Mouse (Mus musculus) brown adipose tissue, adult 24 weeks (tissue): ENCODE data around the gene Klhl29. TPM values are rescaled to one million over a fixed set of nuclear protein-coding genes. Genes with fewer than 3 reads are reported as not detected.
"Not testable (repeated sequence)": the region's sequence is repeated elsewhere in the genome, so short reads cannot be mapped to it uniquely, and the experiment has no call there.

Experiments
- H3K27ac ChIP-seq: fragments of 200-500 bp; replicated peaks from 2 replicates; pipeline ENCODE4 v1.5.1; 2012; ENCODE audit warnings: low read depth, mild to moderate bottlenecking, low read length
- H3K4me1 ChIP-seq: fragments of 200-500 bp; 2 replicates; pipeline ENCODE4 v1.6.1; 2012; ENCODE audit warnings: low read length, mixed read lengths; ENCODE audit not compliant: control insufficient read depth, insufficient read depth, insufficient read length
- H3K4me3 ChIP-seq: fragments of 200-500 bp; 2 replicates; pipeline ENCODE4 v1.5.1; 2012; ENCODE audit warnings: low read depth, mild to moderate bottlenecking, low read length, moderate library complexity; ENCODE audit not compliant: insufficient read depth
- polyA plus RNA-seq: library from polyadenylated mRNA; stranded (reverse); fragments of >200 nt; gene quantifications from 2 replicates; pipeline ENCODE4 v1.2.4, GENCODE M21; 2012; ENCODE audit not compliant: missing spikeins, insufficient read depth, insufficient read length

The Klhl29 gene
- polyA plus RNA-seq, 1 experiment = 0.67 TPM

- Histone ChIP-seq H3K4me3 (peak overlapping the region; percentile 73), H3K4me1 (no peaks in the 10 kb centered on the region), H3K27ac (no peak overlapping the region)
Measured at GRCm38 (mm10) chr12:5374196-5374683, 1.2 kb downstream of the Klhl29 start.

GRCm38 (mm10) chr12:5373641-5374195 lies 1.8 kb downstream of the Klhl29 start:
- no peaks in the 10 kb centered on the region for H3K4me1 ChIP-seq
- no peak overlapping the region for H3K27ac ChIP-seq
- H3K4me3 ChIP-seq = peak overlapping the region; percentile 73

GRCm38 (mm10) chr12:5369396-5369795 lies 6.1 kb downstream of the Klhl29 start:
- H3K27ac ChIP-seq = no peak overlapping the region
- H3K4me3 ChIP-seq = no peak overlapping the region
- H3K4me1 ChIP-seq = no peaks in the 10 kb centered on the region

- Histone ChIP-seq H3K4me1 (no peaks in the 10 kb centered on the region), H3K27ac (no peak overlapping the region), H3K4me3 (no peak overlapping the region)
Measured at GRCm38 (mm10) chr12:5364836-5365235, 10.6 kb downstream of the Klhl29 start.

- Histone ChIP-seq H3K27ac (no peak overlapping the region), H3K4me3 (no peak overlapping the region)
Measured at GRCm38 (mm10) chr12:5363961-5364634, 11.4 kb downstream of the Klhl29 start.

GRCm38 (mm10) chr12:5359065-5359464 lies 16.4 kb downstream of the Klhl29 start:
- H3K27ac ChIP-seq = no peak overlapping the region
- no peak overlapping the region for H3K4me3 ChIP-seq
- no peaks in the 10 kb centered on the region for H3K4me1 ChIP-seq

More at GRCm38 (mm10) chr12:5363961-5364634, 11.4 kb downstream of the Klhl29 start:
- no peaks in the 10 kb centered on the region for H3K4me1 ChIP-seq

- Histone ChIP-seq H3K27ac (no peak overlapping the region), H3K4me3 (no peak overlapping the region), H3K4me1 (no peaks in the 10 kb centered on the region)
Measured at GRCm38 (mm10) chr12:5358497-5358896, 17.0 kb downstream of the Klhl29 start.

- Histone ChIP-seq H3K27ac (no peak overlapping the region), H3K4me1 (no peaks in the 10 kb centered on the region), H3K4me3 (no peak overlapping the region)
Measured at GRCm38 (mm10) chr12:5353416-5353815, 22.1 kb downstream of the Klhl29 start.

- Histone ChIP-seq H3K27ac (no peak overlapping the region), H3K4me3 (no peak overlapping the region), H3K4me1 (no peaks in the 10 kb centered on the region)
Measured at GRCm38 (mm10) chr12:5352771-5353170, 22.7 kb downstream of the Klhl29 start.

GRCm38 (mm10) chr12:5350491-5351285 lies 24.8 kb downstream of the Klhl29 start:
- Histone ChIP-seq H3K4me3 (no peak overlapping the region), H3K27ac (no peak overlapping the region), H3K4me1 (no peaks in the 10 kb centered on the region)

GRCm38 (mm10) chr12:5345088-5345487 lies 30.4 kb downstream of the Klhl29 start:
- no peaks in the 10 kb centered on the region for H3K4me1 ChIP-seq
- no peak overlapping the region for H3K4me3 ChIP-seq
- no peak overlapping the region for H3K27ac ChIP-seq

GRCm38 (mm10) chr12:5344457-5344856 lies 31.0 kb downstream of the Klhl29 start:
- H3K4me1 ChIP-seq, H3K4me3 ChIP-seq, H3K27ac ChIP-seq: not testable (repeated sequence)

- H3K27ac ChIP-seq = no peak overlapping the region
- no peak overlapping the region for H3K4me3 ChIP-seq
Measured at GRCm38 (mm10) chr12:5340151-5340603, 35.3 kb downstream of the Klhl29 start.

GRCm38 (mm10) chr12:5336927-5337712 lies 38.4 kb downstream of the Klhl29 start:
- H3K4me1 ChIP-seq = 0 out of 2 replicates have a peak, but pooled peaks cover 4% of the 10 kb centered on the region
- H3K27ac ChIP-seq = no peak overlapping the region
- H3K4me3 ChIP-seq = no peak overlapping the region

More at GRCm38 (mm10) chr12:5340151-5340603, 35.3 kb downstream of the Klhl29 start:
- 0 out of 2 replicates have a peak, but pooled peaks cover 4% of the 10 kb centered on the region for H3K4me1 ChIP-seq
